Mouse (Mus musculus): Measurements from ENCODE around the gene Colgalt2. TPM values are rescaled to one million over a fixed set of nuclear protein-coding genes. Genes with fewer than 3 reads are reported as not detected.
"Not testable (repeated sequence)": the region's sequence is repeated elsewhere in the genome, so short reads cannot be mapped to it uniquely, and the experiment has no call there.

Gene Colgalt2
- 0.52 and 0.78 TPM in 2 replicates for polyA plus RNA-seq (2012; rRNA removed)

DNA sequence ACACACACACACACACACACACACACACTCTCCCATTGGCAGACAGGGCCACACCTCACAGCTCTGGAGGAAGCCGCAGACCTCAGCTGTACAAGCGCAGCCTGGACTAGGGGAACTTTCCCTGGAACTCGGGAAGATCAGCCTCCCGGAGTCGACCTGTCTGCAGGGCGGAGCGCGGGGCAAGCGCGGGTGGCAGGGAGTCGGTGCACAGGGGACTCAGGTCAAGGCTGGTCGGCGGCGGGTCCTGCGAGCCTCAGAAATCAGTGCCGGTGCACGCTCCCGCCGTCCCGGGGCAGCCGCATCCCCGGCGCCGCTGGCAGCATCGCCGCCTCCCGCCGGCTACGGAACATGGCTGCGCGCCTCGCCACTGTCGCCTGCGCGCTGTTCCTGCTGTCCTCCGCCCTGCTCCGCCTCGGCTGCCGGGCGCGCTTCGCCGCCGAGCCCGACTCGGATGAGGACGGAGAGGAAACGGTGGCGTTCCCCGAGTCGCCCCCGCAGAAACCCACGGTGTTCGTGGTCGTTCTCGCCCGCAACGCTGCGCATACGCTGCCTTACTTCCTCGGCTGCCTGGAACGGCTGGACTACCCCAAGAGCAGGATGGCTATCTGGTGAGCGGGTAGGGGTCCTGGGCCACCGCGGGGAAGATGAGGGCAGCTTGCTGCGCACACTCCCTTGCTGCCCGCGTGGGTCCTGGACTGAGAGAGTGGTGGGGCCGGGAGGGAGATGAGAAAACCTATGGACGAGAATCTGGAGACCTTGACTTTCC lies at the start of gene Colgalt2:
Gene Colgalt2, plus strand, starts transcription at position 41 of the 766 bp plus-strand sequence.
- no peak for DNase-seq (ENCODE audit: low read depth, low spot score)

GRCm38 (mm10) chr1:152356721-152357120 lies 42.9 kb upstream of the Colgalt2 start:
- WGBS: 59% methylated on average over 4 of the region's 4 CpGs
- no peak for DNase-seq (ENCODE audit: low read depth, low spot score)

More for the DNA sequence above, at the start of gene Colgalt2:
- 1% methylated on average over 70 of the region's 70 CpGs for WGBS

DNA sequence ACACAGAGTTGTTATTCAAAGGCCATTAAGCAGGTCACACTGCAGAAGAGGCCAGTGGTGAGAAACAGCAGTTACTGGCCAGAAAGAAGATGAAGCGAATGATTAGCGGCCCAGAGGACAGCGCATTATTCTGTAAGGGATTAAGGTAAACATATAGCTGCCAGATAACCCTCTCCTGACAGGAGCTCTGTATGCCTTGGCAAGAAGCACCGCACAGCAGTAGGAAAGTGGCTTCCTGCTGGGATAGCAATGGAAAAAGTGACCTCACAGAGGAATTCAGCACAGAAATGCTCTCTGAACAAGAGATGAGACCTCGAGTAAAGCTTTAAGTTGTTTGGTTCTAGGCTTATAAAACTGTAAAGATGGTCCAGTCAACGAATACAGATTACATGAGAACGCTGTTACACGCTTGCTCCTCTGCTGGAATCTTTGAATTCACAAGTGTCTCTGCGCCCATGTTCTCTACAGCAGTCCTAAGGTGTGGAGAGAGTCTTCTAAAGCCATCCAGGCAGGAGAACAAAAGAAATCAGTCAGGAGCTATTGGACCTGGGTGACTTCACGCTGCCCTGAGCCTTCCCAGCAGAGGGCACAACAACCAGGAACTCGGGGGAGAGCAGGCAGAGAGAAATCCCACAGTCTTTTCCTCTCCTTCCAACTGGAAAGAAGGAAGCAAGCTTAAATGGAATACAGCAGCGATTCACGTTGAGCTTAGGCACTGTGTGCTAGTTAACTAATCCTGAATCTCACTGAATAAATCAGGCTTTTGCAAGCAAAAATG lies 31.1 kb upstream of the Colgalt2 start:
- DNase-seq (ENCODE audit: low read depth, low spot score): no peak
- 63% methylated on average over 13 of the region's 13 CpGs for WGBS

DNA sequence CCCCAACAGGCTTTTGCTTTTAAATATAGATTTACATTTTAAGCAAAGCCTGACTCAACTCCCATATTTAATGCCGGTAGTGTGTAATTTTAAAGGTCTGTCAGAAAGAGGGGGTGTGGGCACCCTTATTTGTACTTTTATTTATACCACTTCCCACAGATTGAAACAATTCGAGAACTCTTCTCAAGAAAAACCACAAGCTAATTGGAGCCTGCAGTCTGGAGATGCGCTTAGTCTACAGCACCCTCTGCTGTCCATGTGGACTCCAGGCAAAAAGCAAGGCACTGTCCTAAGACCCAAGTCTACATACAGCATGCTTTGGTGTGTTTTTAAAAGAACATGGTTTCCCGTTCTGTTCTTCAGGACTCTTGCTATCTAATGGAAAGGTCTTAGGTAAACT lies 30.5 kb upstream of the Colgalt2 start:
- DNase-seq (ENCODE audit: low read depth, low spot score): no peak
- 38% methylated on average over 4 of the region's 4 CpGs for WGBS

GRCm38 (mm10) chr1:152378311-152378710 lies 21.3 kb upstream of the Colgalt2 start:
- 93% methylated on average over 5 of the region's 5 CpGs for whole genome bisulfite sequencing
- no peak for DNase-seq (ENCODE audit: low read depth, low spot score)

DNA sequence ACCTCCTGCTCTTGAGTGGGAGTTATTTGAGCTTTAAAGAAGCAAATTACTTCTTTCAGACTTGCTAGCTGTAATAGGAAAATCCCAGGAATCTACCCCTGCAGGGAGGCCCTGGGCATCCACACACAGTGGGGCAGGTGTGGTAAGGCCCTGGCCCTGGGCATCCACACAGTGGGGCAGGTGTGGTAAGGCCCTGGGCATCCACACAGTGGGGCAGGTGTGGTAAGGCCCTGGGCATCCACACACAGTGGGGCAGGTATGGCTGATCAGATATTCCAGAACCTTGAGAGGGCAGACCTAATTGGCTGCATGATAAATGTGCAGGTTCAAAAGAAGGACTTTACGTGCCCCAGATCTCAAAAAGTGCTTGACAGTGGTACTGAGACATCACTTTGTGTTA lies 15.0 kb upstream of the Colgalt2 start:
- WGBS: 98% methylated on average over 1 of the region's 1 CpGs

DNA sequence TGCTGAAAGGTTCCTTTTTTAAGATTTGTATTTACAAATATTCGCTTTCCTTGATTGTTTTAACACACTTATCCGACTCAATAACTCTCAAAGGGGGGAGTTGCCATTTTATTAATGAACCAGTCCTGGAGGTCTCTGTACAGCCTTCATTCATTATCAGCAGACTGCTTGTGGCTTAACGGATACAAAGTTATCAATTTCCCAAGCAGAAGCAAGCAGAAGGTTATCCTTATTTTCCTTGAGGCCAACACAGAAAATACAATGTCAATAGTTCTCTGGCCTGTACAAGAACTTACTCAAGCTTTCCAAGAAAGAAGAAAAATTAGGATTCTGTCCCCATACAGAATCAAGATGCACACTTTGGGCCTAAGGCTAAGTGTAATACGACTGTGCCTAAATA lies 13.9 kb upstream of the Colgalt2 start:
- DNase-seq (ENCODE audit: low read depth, low spot score): not testable (repeated sequence)
- WGBS: 35% methylated on average over 2 of the region's 4 CpGs

More for the DNA sequence above, 15.0 kb upstream of the Colgalt2 start:
- no peak for DNase-seq (ENCODE audit: low read depth, low spot score)

DNA sequence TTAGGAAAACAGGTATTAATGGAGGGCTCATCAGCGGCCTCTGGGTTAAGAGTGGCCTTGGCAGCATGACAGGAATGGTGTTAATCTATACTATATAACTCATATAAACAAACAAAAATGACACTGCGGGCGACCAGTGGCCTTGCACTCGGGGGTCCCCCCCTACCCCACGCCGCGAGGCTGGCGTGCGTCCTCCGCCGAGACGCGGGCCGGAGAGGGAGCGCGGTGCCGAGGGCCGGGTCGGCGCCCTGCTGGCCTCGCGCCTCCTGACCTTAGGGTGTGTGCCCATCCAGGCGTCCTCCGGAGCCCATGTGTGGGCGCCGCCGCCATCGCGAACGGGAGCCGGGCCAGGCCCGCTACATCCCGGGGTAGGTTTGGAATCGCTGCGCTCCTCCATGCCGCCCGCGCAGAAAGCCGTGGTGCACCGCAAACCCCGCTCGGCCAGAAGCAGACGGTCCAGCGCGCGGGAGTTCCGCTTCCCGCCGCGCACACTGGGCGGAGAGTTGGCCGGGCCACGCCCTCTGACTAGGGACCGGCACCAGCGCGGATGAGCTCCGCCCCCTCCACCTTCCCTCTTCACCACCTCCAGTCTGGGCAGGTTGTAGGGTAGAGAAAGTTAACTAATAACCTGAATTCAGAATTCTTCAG lies 13.3 kb upstream of the Colgalt2 start, which contains the start of gene Tsen15:
Gene Tsen15, minus strand, starts transcription at position 501 of the 648 bp plus-strand sequence.
- peak; percentile 55 for DNase-seq (ENCODE audit: low read depth, low spot score)
- under 1% methylated on average over 57 of the region's 57 CpGs for WGBS

DNA sequence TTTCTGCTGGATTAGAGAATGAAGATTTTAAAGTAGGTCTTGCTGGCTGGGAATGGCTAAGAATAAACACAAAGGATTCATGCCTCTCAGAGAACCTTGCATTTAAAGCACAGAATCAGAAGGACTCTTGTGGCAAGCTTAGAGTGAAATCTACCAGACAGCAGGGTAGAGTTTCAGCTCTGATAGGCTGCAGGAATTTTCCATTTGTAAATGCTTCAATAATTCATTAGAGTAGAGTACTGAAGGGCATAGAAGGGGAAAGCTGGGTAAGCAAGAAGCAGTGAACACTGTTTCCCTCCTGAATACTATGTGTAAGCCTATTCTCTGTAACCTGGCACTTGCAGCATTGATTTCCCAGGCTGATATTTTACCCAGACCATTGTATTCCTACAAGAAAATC lies 10.4 kb upstream of the Colgalt2 start:
- DNase-seq (ENCODE audit: low read depth, low spot score): no peak

GRCm38 (mm10) chr1:152394137-152394536 lies 5.5 kb upstream of the Colgalt2 start:
- DNase-seq (ENCODE audit: low read depth, low spot score): no peak
- 88% methylated on average over 3 of the region's 3 CpGs for WGBS

GRCm38 (mm10) chr1:152394956-152395515 lies 4.6 kb upstream of the Colgalt2 start:
- DNase-seq (ENCODE audit: low read depth, low spot score): no peak
- 78% methylated on average over 4 of the region's 4 CpGs for whole genome bisulfite sequencing

DNA sequence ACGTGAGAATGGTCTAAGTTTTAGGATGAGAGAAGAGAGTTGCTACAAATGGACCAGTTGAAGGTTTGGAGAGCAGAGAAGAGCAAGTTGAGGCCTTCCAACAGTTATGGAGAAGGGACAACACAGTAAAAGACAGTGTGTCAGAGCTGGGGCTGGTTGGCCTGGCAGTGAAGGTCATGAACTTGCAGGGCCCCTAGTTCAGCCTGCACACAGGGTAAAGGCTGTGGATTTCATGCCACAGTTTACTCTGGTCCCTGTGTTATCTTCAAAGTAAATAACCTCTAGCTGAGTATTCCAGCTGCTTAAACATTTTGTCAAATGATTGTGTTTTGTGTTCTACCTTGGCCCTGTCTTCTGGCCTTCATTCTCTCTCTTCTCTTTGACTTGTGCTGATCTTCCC lies 922 bp upstream of the Colgalt2 start:
- DNase-seq (ENCODE audit: low read depth, low spot score): no peak
- WGBS: 54% methylated on average over 1 of the region's 1 CpGs

DNA sequence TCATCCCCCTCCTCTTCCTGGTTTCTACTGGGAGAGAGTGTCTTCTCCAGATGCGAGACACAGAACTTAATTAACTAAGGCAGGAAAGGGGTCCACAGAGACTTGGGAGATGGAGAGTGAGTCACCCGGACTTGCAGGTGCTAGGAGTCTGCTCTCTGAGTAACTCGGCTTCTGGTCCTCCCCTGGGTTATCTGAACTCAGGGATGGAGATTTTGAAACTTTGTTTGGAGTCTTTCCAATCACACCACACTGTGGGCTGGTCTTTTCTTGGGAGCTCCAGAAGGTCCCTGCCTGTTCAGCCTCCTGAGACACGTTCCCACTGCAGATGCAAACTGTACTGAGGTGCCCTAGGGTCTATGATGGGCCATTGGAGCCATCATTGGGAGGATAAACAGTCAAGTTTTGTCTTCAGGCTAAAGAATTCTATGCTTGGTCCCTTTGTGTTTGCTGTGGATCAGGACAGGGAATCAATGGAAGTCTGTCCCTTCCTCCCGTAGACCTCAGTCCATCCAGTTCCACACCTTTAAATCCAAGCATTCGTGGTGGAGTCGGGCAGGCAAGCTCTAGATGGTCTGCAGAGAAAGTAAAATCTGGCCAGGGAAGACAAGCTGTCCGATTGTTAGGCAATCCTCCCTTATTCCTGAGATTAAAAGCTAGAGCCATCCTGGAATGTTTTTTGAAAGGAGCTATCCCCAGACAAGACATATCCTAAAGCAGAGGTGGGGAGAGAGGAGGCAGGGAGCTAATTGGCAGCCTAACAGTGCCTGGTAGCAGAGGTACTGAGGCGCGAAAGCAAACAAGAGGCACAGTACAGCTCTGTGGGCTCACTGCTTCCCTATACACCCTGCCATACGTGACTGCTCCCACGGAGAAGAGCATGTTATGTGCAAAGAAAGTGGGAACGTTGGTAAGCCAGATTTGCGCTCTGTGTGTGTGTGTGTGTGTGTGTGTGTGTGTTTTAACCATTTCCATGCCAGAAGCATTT lies 1.2 kb downstream of the Colgalt2 start:
- 18% methylated on average over 14 of the region's 14 CpGs for WGBS
- DNase-seq (ENCODE audit: low read depth, low spot score): no peak

GRCm38 (mm10) chr1:152407021-152407946 lies 7.7 kb downstream of the Colgalt2 start:
- DNase-seq (ENCODE audit: low read depth, low spot score): no peak
- WGBS: 40% methylated on average over 22 of the region's 22 CpGs

DNA sequence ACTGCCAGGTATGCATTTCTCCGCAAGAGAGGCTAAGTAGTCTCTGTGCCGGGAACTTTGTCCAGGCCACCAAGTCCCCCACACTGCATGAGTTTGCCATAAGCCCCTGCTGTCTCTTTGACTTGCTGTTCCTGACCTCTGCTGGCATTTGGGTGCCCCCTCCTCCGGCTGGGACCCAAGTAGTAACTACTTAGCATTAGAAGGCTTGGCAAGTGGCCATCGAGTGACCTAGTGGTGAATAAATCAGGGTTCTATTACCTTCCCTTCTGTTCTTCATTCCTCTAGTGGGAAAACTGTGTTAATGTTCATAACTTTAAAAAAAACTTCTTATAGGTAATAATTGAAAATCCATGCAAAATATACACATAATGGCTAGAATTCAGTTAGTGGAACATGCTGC lies 9.7 kb downstream of the Colgalt2 start:
- DNase-seq (ENCODE audit: low read depth, low spot score): no peak
- 85% methylated on average over 4 of the region's 4 CpGs for WGBS

DNA sequence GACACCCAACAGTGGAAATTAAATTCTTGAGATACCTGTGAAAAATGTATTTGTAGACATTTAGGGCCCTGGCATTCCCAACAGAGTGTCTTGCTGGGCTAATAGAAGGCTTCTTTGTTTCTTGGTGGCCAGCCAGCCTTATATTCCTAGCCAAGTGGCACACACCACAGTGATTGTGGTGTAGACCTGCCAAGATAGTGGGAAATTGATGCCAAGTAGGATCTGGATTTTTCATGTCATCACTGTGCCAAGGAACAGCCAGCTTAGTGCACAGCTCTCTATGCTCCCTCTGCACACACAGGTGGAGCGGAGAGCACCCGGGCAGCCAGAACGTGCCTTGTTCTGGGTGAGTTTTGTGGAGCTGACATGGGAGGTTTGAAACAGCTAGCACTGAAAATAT lies 11.0 kb downstream of the Colgalt2 start:
- 87% methylated on average over 3 of the region's 3 CpGs for WGBS
- no peak for DNase-seq (ENCODE audit: low read depth, low spot score)

DNA sequence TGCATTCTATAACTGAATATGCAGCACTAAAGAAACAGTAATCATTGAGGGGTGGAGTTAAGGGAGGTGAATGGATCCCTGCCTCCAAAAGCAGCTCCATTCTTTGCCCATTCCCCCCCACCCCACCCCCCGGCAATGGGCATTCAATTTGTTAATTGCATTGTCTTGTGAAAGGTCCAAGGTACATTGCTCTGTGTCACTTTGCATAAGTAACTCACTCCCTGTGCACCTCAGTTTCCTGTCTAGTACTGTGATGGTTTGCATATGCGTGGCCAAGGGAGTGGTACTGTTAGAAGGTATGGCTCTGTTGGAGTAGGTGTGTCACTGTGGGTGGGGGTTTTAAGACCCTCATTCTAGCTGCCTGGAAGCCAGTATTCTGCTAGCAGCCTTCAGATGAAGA lies 13.5 kb downstream of the Colgalt2 start:
- WGBS: 88% methylated on average over 2 of the region's 2 CpGs
- no peak for DNase-seq (ENCODE audit: low read depth, low spot score)

DNA sequence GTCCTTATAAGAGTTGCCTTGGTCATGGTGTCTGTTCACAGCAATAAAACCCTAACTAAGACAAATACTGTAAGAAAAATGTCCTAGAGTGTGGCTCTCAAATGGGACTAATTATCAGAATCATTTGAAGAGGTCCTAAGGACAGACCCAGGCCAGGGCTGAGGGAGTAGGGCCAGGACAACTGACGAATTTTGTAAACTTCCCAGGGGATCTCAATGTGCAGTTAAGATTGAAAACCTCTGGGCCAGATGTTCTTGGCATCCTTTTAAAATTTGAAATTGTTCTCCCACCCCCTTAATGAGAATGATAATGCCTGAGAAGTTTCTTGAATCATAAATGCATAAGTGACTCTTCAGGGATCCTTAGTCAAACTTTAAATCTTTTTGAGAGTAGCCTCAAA lies 14.3 kb downstream of the Colgalt2 start:
- DNase-seq (ENCODE audit: low read depth, low spot score): no peak
- WGBS: 67% methylated on average over 1 of the region's 1 CpGs

Measured in large intestine, adult 2 months (tissue).